Mouse (Mus musculus) CH12.LX (cell line): ENCODE measurements around the gene Stpg4. TPM values are rescaled to one million over a fixed set of nuclear protein-coding genes. Genes with fewer than 3 reads are reported as not detected.

Experiments used
- DNase-seq: peaks from one replicate; pipeline ENCODE4 v3.0.0-alpha.2; 2013; ENCODE audit errors: extremely low read depth
- H3K27ac ChIP-seq: 2 replicates; pipeline ENCODE4 v1.5.1; 2012; ENCODE audit warnings: low read depth, mild to moderate bottlenecking, control low read depth, moderate library complexity; ENCODE audit not compliant: insufficient read depth
- H3K27me3 ChIP-seq: replicated peaks from 2 replicates; pipeline ENCODE3; 2012; ENCODE audit warnings: inconsistent platforms
- H3K36me3 ChIP-seq, 2 experiments: replicated peaks in 1 of 2; 2 replicates each; pipeline versions ENCODE3 to v1.6.1; 2012; ENCODE audit warnings: inconsistent platforms in 1 of 2, low read length in 1 of 2, mild to moderate bottlenecking in 1 of 2, mixed read lengths in 1 of 2, moderate library complexity in 1 of 2; ENCODE audit not compliant: control insufficient read depth in 1 of 2, insufficient read depth in 1 of 2
- H3K4me1 ChIP-seq, 2 experiments: 2 replicates each; pipeline ENCODE4 v1.6.1; 2012; ENCODE audit warnings: inconsistent platforms in 1 of 2, moderate library complexity in 1 of 2; ENCODE audit not compliant: insufficient read depth in 2 of 2, control insufficient read depth in 1 of 2
- H3K4me2 ChIP-seq: 2 replicates; pipeline ENCODE4 v1.6.1; 2012; ENCODE audit warnings: low read depth, mild to moderate bottlenecking, control low read depth; ENCODE audit not compliant: poor library complexity, insufficient read depth, severe bottlenecking
- H3K4me3 ChIP-seq, 3 experiments: fragments of 150-350 bp in 1 of 3; sonication (generic) in 1 of 3; replicated peaks in 1 of 3; 2 replicates each; pipeline versions ENCODE3 to v1.5.1; 2011 to 2012; ENCODE audit warnings: low read depth in 2 of 3, low read length in 2 of 3, mild to moderate bottlenecking in 2 of 3, moderate library complexity in 2 of 3, control low read depth in 1 of 3, improper control_type of control experiment in 1 of 3, inconsistent platforms in 1 of 3, mixed read lengths in 1 of 3; ENCODE audit not compliant: poor library complexity in 1 of 3
- H3K79me2 ChIP-seq: replicated peaks from 2 replicates; pipeline ENCODE4 v1.6.1; 2012; ENCODE audit warnings: mild to moderate bottlenecking, moderate library complexity; ENCODE audit not compliant: control insufficient read depth, poor library complexity, insufficient read depth, severe bottlenecking; ENCODE audit errors: extremely low read depth
- H3K9ac ChIP-seq: 2 replicates; pipeline ENCODE4 v1.6.1; 2012; ENCODE audit warnings: low read depth, mild to moderate bottlenecking, control low read depth, moderate library complexity; ENCODE audit not compliant: insufficient read depth
- H3K9me3 ChIP-seq: replicated peaks from 2 replicates; pipeline ENCODE3; 2012; ENCODE audit warnings: low read length, inconsistent platforms, mixed read lengths
- CHD2 ChIP-seq: IDR thresholded peaks from 2 replicates; pipeline ENCODE4 v1.6.1; 2011; ENCODE audit warnings: low read length, improper control_type of control experiment
- E2F4 ChIP-seq: IDR thresholded peaks from 2 replicates; pipeline ENCODE4 v1.6.1; 2011; ENCODE audit warnings: low read depth, low read length, improper control_type of control experiment; ENCODE audit not compliant: insufficient replicate concordance
- ELF1 ChIP-seq: IDR thresholded peaks from 2 replicates; pipeline ENCODE4 v1.6.1; 2014; ENCODE audit warnings: low read depth, mild to moderate bottlenecking, inconsistent platforms, low read length, improper control_type of control experiment
- ETS1 ChIP-seq: conservative IDR thresholded peaks from 2 replicates; pipeline ENCODE4 v1.6.1; 2012; ENCODE audit warnings: low read depth, mild to moderate bottlenecking, inconsistent platforms, low read length, improper control_type of control experiment, moderate library complexity
- GABPA ChIP-seq: IDR thresholded peaks from 2 replicates; pipeline ENCODE4 v1.6.1; 2012; ENCODE audit warnings: low read depth, low read length, improper control_type of control experiment, inconsistent platforms; ENCODE audit not compliant: insufficient replicate concordance
- KAT2A ChIP-seq: IDR thresholded peaks from 2 replicates; pipeline ENCODE4 v1.6.1; 2012; ENCODE audit warnings: low read length, improper control_type of control experiment, inconsistent platforms; ENCODE audit not compliant: insufficient replicate concordance
- MEF2A ChIP-seq: IDR thresholded peaks from 2 replicates; pipeline ENCODE4 v1.6.1; 2014; ENCODE audit warnings: low read depth, mild to moderate bottlenecking, inconsistent platforms, low read length, improper control_type of control experiment, borderline replicate concordance
- MXI1 ChIP-seq: IDR thresholded peaks from 2 replicates; pipeline ENCODE4 v1.6.1; 2011; ENCODE audit warnings: mild to moderate bottlenecking, low read depth, low read length, improper control_type of control experiment
- NRF1 ChIP-seq: IDR thresholded peaks from 2 replicates; pipeline ENCODE4 v1.6.1; 2014; ENCODE audit warnings: low read depth, mild to moderate bottlenecking, inconsistent platforms, low read length, improper control_type of control experiment, moderate library complexity
- RAD21 ChIP-seq: IDR thresholded peaks from 2 replicates; pipeline ENCODE4 v1.6.1; 2011; ENCODE audit warnings: low read depth, mild to moderate bottlenecking, low read length, improper control_type of control experiment, moderate library complexity
- RCOR1 ChIP-seq: conservative IDR thresholded peaks from 2 replicates; pipeline ENCODE4 v1.6.1; 2012; ENCODE audit warnings: low read depth, mild to moderate bottlenecking, inconsistent platforms, low read length, improper control_type of control experiment
- SIN3A ChIP-seq: IDR thresholded peaks from 2 replicates; pipeline ENCODE4 v1.6.1; 2012; ENCODE audit warnings: low read length, improper control_type of control experiment, inconsistent platforms
- SMC3 ChIP-seq: IDR thresholded peaks from 2 replicates; pipeline ENCODE4 v1.6.1; 2011; ENCODE audit warnings: low read depth, low read length, improper control_type of control experiment
- TBP ChIP-seq: conservative IDR thresholded peaks from 2 replicates; pipeline ENCODE4 v1.6.1; 2011; ENCODE audit warnings: low read depth, low read length, improper control_type of control experiment
- USF1 ChIP-seq: IDR thresholded peaks from 2 replicates; pipeline ENCODE4 v1.6.1; 2014; ENCODE audit warnings: low read depth, mild to moderate bottlenecking, inconsistent platforms, low read length, improper control_type of control experiment
- USF2 ChIP-seq: conservative IDR thresholded peaks from 2 replicates; pipeline ENCODE4 v1.6.1; 2011; ENCODE audit warnings: low read depth, low read length, improper control_type of control experiment
- ZNF384 ChIP-seq: IDR thresholded peaks from 2 replicates; pipeline ENCODE4 v1.6.1; 2012; ENCODE audit warnings: low read depth, low read length, improper control_type of control experiment, inconsistent platforms
- dilution Hi-C: fragments of 300-500 bp; cut with MboI; formaldehyde crosslinking; loops from 2 replicates; pipeline ENCODE4 v1.14.3; 2020; ENCODE audit warnings: low sequenced_read_pairs; ENCODE audit not compliant: extremely low pct_unique_long_range_greater_than_20kb, extremely low pct_ligation_motif_present
- in situ Hi-C: fragments of 300-500 bp; cut with MboI; formaldehyde crosslinking; loops from 3 replicates; pipeline ENCODE4 v1.14.3; 2019; ENCODE audit warnings: low sequenced_read_pairs, low pct_ligation_motif_present, low pct_unique_long_range_greater_than_20kb, mixed read lengths
- polyA plus RNA-seq: library from polyadenylated mRNA; unstranded; fragments of >175 nt; gene quantifications from 2 replicates; pipeline ENCODE4 v1.2.1, GENCODE M21; 2012; ENCODE audit warnings: low read depth; ENCODE audit not compliant: insufficient read length
- total RNA-seq, 2 experiments: library from RNA; depleted of rRNA; stranded (reverse); fragments of 300-350 nt in 1 of 2; fragments of >200 nt in 1 of 2; gene quantifications; 2 replicates each; pipeline ENCODE4 v1.2.3; 2012 to 2014

Gene Stpg4
- not detected in 2 replicates for total RNA-seq (2012; rRNA removed)
- not detected in 2 replicates for total RNA-seq (2014; rRNA removed)
- polyA plus RNA-seq: not detected in 2 replicates

GRCm38 (mm10) chr17:87427511-87427910 lies at the start of gene Stpg4:
TSS of gene Stpg4 (minus strand) at chr17:87427741.
- no peak within 1 kb of the TSS for H3K9ac ChIP-seq
- no peaks in the 10 kb centered on the region for H3K9me3 ChIP-seq
- TF ChIP-seq GABPA (no peak), SMC3 (no peak), E2F4 (no peak), ELF1 (no peak), MXI1 (no peak), SIN3A (no peak), ZNF384 (no peak), NRF1 (no peak), USF2 (no peak), CHD2 (no peak), ETS1 (no peak), MEF2A (no peak), RCOR1 (no peak), TBP (no peak), USF1 (no peak), RAD21 (no peak), KAT2A (no peak)
- TF ChIP-seq, all 38 proteins: peak for 0
- H3K4me2 ChIP-seq: no peak within 1 kb of the TSS
- H3K4me1 ChIP-seq: no peaks in the 10 kb centered on the region
- no peak for DNase-seq
- peaks cover 14 to 41% of the 10 kb centered on the region in 2 experiments for H3K36me3 ChIP-seq
- dilution Hi-C loops (no loop called here), in situ Hi-C loops (no loop called here)
- no peaks in the 10 kb centered on the region for H3K27me3 ChIP-seq
- H3K79me2 ChIP-seq: no peaks in the 10 kb centered on the region
- no peak within 1 kb of the TSS for H3K4me3 ChIP-seq
- H3K27ac ChIP-seq: no peak within 1 kb of the TSS

DNA sequence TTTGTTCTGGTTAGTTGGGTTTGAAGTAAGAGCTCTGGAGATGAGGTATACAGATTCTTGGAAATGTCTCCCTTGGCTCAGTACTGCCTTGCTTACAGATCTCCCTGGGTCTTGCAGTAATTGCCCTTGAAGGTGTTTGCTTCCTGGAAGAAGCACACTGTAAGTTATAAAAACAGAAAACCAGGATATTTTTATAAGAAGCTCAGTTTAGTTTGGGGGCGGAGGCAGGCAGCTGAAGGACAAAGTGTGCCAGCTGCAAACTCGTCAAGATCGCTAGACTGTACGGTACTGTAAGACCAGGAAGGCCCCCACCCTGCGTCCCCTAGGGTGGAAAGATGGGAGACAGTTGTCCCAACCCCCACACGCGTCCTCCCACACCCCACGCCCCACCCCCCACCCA lies 47.8 kb upstream of the Stpg4 start:
- dilution Hi-C loops: no loop called here
- Histone ChIP-seq H3K9ac (no peak overlapping the region), H3K4me1 (peaks cover 2 to 6% of the 10 kb centered on the region in 2 experiments; a peak in 2 of 4 replicates), H3K27me3 (no peaks in the 10 kb centered on the region), H3K4me2 (no peak overlapping the region), H3K4me3 (no peak overlapping the region), H3K27ac (no peak overlapping the region), H3K79me2 (no peaks in the 10 kb centered on the region), H3K9me3 (no peaks in the 10 kb centered on the region), H3K36me3 (no peaks in the 10 kb centered on the region)
- in situ Hi-C loops: no loop called here
- no peak for DNase-seq
- TF ChIP-seq MEF2A: no peak
